Mouse (Mus musculus) G1E (cell line): ENCODE data around the gene Zfp605. TPM values are rescaled to one million over a fixed set of nuclear protein-coding genes. Genes with fewer than 3 reads are reported as not detected.

Source experiments
- ATAC-seq: 2 replicates; pipeline ENCODE4 v1.8.0; 2016; ENCODE audit warnings: mild to moderate bottlenecking; ENCODE audit not compliant: insufficient number of reproducible peaks, poor library complexity, low FRiP score, severe bottlenecking; ENCODE audit errors: extremely low read depth
- DNase-seq: peaks from one replicate; pipeline ENCODE4 v3.0.0; 2012; ENCODE audit warnings: low spot score
- H3K27me3 ChIP-seq: 2 replicates; pipeline ENCODE4 v1.6.1; 2012; ENCODE audit warnings: mild to moderate bottlenecking, low read length, inconsistent platforms; ENCODE audit not compliant: insufficient read depth
- H3K36me3 ChIP-seq: replicated peaks from 2 replicates; pipeline ENCODE3; 2012; ENCODE audit warnings: mild to moderate bottlenecking, inconsistent platforms
- H3K4me1 ChIP-seq: 2 replicates; pipeline ENCODE4 v1.6.1; 2012; ENCODE audit warnings: low read depth, low read length, inconsistent platforms, mixed read lengths; ENCODE audit not compliant: insufficient read depth
- H3K4me3 ChIP-seq: 2 replicates; pipeline ENCODE4 v1.5.1; 2012; ENCODE audit warnings: low read depth, mild to moderate bottlenecking, inconsistent platforms, low read length, moderate library complexity, mixed read lengths
- H3K9me3 ChIP-seq: replicated peaks from 2 replicates; pipeline ENCODE4 v1.6.1; 2012; ENCODE audit warnings: inconsistent platforms
- CTCF ChIP-seq: IDR thresholded peaks from 2 replicates; pipeline ENCODE4 v1.5.1; 2012; ENCODE audit warnings: low read depth, low read length, inconsistent platforms, mixed read lengths
- GATA1 ChIP-seq: IDR thresholded peaks from 2 replicates; pipeline ENCODE4 v1.6.1; 2012; ENCODE audit warnings: borderline replicate concordance, low read length, inconsistent platforms, mixed read lengths
- GATA2 ChIP-seq: IDR thresholded peaks from 2 replicates; pipeline ENCODE4 v1.6.1; 2012; ENCODE audit warnings: low read depth, low read length, inconsistent platforms, borderline replicate concordance
- POLR2AphosphoS5 ChIP-seq: IDR thresholded peaks from 2 replicates; pipeline ENCODE4 v1.6.1; 2012; ENCODE audit warnings: low read depth, low read length, inconsistent platforms; ENCODE audit not compliant: insufficient replicate concordance
- TAL1 ChIP-seq: conservative IDR thresholded peaks from 2 replicates; pipeline ENCODE4 v1.6.1; 2012; ENCODE audit warnings: low read depth, low read length, inconsistent platforms, mixed read lengths
- polyA plus RNA-seq: library from polyadenylated mRNA; stranded (reverse); fragments of >175 nt; gene quantifications from 2 replicates; pipeline ENCODE4 v1.2.3, GENCODE M21; 2012
- total RNA-seq, 2 experiments: library from RNA; stranded (forward) in 1 of 2; stranded (reverse) in 1 of 2; fragments of 200-1000 nt in 1 of 2; fragments of >200 nt in 1 of 2; fragmentation: Nextera tagmentation in 1 of 2; gene quantifications; 2 replicates each; pipeline ENCODE4 v1.2.3; 2014 to 2017

Zfp605 gene
- total and polyA plus RNA-seq, 3 experiments: 0.24 to 12.1 (median 8.2) TPM

DNA sequence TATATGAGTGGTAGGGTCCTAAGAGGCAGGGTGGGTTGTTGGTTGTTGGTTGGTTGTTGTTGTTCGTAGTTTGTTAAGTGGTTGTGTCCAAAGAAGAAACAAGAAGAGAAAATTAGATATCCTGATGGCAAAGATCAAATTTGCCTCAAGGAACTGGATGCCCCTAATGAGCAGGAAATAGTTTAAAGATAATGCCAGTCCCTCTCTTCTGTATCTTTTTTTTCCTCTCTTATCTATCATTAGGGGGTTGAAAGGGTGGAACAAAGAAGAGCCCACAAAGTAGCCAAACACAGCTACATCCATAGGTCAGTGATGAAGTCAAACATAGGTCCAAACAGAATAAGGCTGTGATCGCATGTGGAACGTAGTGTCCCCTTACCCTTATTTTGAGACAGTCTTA lies 29.4 kb downstream of the Zfp605 start:
- Histone ChIP-seq H3K27me3 (no peaks in the 10 kb centered on the region), H3K4me3 (no peak overlapping the region), H3K4me1 (peaks cover 22% of the 10 kb centered on the region), H3K9me3 (peaks cover 5% of the 10 kb centered on the region), H3K36me3 (peaks cover 60% of the 10 kb centered on the region)
- ATAC-seq (no peak), DNase-seq (no peak)
- TF ChIP-seq TAL1 (no peak), GATA1 (no peak), GATA2 (no peak)

DNA sequence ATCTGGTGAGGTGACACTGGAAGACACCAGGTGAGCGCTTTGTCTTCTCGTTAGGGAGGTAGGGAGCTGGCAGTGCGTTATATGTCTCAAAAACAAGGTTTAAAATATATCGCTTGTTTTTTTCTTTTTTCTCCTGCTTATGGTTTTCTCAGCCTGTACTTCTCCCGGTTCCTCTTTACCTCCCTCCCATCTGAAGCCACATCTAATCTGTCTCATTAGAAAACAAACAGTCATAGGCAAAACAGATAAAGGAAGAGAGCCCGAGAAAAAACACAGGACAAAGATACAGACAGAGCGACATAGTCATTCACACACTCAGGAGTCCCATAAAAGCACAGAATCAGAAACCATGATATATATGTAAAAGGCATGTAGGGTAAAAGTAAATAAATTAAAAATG lies 30.5 kb downstream of the Zfp605 start:
- no peak for DNase-seq
- ATAC-seq: no peak
- Histone ChIP-seq H3K9me3 (no peaks in the 10 kb centered on the region), H3K36me3 (peaks cover 70% of the 10 kb centered on the region), H3K4me3 (no peak overlapping the region), H3K27me3 (no peaks in the 10 kb centered on the region), H3K4me1 (peaks cover 20% of the 10 kb centered on the region)
- TF ChIP-seq GATA1 (no peak), POLR2AphosphoS5 (no peak), GATA2 (no peak), CTCF (no peak), TAL1 (no peak)

DNA sequence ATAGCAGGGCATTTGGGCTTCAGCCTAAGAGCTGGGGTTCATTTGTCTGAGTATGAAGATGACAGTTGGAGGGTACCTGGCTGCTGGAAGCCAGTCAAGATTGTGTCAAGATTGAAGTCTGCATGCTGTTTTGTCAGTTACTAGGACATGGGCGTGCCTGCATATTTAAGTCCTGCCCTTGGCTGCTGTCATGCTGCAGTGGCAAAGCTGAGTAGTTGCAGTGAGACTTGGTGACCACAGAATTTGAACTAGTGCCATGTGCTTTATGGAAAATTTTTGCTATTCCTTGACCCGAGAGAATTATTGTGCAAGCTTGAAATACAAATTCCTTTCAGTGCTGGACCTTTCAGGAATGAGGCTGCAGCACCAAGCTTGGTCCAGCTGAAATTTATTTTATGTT lies 32.4 kb downstream of the Zfp605 start:
- Histone ChIP-seq H3K36me3 (peaks cover 85% of the 10 kb centered on the region), H3K4me1 (peaks cover 12% of the 10 kb centered on the region)
- no peak for ATAC-seq

DNA sequence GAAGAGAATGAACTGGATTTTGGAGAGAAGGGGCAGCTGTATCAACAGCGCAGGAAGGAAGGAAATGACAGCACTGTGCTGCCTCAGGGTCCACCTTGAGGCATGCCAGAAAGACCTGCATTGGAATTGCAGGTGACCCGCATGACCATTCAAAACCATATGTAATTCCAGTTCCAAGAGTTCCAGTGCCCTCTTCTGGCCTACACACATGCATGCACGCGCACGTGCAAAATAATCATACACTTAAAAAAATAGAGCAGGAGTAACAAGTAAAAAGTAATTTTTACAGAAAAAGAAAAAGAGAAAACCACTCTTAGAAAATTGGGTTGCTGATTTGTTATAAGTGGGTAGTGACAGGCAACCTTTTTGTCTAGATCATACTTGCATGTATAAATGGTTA lies 33.1 kb downstream of the Zfp605 start:
- Histone ChIP-seq H3K9me3 (no peaks in the 10 kb centered on the region), H3K4me3 (no peak overlapping the region), H3K4me1 (peaks cover 7% of the 10 kb centered on the region; the same call in 1 of the 2 replicates), H3K36me3 (peaks cover 86% of the 10 kb centered on the region), H3K27me3 (no peaks in the 10 kb centered on the region)
- ATAC-seq: no peak
- no peak for TF ChIP-seq CTCF
- no peak for TF ChIP-seq GATA2
- no peak for TF ChIP-seq TAL1
- TF ChIP-seq POLR2AphosphoS5: no peak
- TF ChIP-seq GATA1: no peak
- no peak for DNase-seq

More for the DNA sequence above, 32.4 kb downstream of the Zfp605 start:
- no peak overlapping the region for H3K4me3 ChIP-seq
- DNase-seq: no peak
- TF ChIP-seq GATA1 (no peak), POLR2AphosphoS5 (no peak), CTCF (no peak), GATA2 (no peak), TAL1 (no peak)
- no peaks in the 10 kb centered on the region for H3K27me3 ChIP-seq
- H3K9me3 ChIP-seq: no peaks in the 10 kb centered on the region

DNA sequence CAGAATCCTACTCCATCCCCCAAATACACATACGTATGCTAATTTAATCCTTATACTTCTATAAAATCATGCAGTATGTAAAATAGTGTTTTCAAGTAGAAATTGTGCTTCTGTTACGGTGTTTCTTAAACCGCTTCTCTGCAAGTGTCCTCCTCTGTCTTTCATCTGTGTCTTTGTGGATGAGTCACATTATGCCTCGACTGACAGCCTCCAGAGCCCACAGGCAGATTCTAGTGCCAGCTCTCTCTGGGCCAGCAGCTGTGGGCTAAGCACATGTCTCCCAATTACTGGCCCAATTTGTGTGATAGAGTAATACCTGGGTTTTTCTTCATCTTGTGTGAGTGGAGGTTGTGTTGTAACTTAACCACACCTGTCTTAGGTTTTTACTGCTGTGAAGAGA lies 59.5 kb downstream of the Zfp605 start:
- Histone ChIP-seq H3K9me3 (no peaks in the 10 kb centered on the region), H3K4me1 (peaks cover 9% of the 10 kb centered on the region; the same call in 1 of the 2 replicates), H3K27me3 (no peaks in the 10 kb centered on the region), H3K4me3 (no peak overlapping the region), H3K36me3 (peaks cover 80% of the 10 kb centered on the region)
- TF ChIP-seq POLR2AphosphoS5 (no peak), CTCF (no peak), GATA2 (no peak)
- DNase-seq (no peak), ATAC-seq (no peak)

DNA sequence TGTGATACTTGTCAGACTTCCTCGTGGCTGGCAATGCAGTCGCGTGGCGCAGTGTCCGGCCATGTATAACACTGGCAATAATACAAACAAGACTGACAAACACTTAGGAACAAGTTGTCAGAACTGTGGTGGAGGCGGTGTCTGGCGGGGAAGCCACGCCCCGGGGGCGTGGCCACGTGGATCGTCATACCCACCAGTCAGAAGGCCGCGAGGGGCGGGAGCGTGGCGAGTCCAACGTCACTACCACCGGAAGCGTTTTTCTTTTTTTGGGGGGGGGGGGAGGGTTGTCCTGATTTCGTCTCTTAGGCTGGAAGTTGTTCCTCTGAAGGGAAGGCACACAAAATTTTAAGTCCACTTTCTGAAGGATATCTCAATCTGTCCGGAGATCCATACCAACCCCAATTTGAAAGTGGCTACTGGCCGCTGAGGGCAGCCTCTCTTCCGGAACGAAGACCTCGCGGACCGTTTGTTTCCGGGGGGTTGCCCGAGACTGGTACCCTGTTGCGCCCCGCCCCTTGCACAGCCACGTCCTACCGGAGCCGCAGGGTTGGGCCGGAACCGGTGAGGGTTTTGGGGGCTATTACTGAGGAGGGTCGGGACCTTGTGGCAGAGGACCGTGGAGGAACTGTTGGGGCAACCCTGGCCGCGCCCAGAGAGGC lies 66.6 kb downstream of the Zfp605 start, which contains the start of gene Golga3:
Gene Golga3, plus strand, starts transcription at position 340 of the 659 bp plus-strand sequence.
- Histone ChIP-seq H3K36me3 (peaks cover 32% of the 10 kb centered on the region), H3K27me3 (no peaks in the 10 kb centered on the region), H3K4me1 (peaks cover 29% of the 10 kb centered on the region), H3K4me3 (peak within 1 kb of the TSS; percentile 91), H3K9me3 (no peaks in the 10 kb centered on the region)
- ATAC-seq (peak; percentile 97), DNase-seq (peak; percentile 85)
- TF ChIP-seq TAL1 (no peak), GATA2 (no peak), POLR2AphosphoS5 (no peak), GATA1 (no peak), CTCF (no peak)

DNA sequence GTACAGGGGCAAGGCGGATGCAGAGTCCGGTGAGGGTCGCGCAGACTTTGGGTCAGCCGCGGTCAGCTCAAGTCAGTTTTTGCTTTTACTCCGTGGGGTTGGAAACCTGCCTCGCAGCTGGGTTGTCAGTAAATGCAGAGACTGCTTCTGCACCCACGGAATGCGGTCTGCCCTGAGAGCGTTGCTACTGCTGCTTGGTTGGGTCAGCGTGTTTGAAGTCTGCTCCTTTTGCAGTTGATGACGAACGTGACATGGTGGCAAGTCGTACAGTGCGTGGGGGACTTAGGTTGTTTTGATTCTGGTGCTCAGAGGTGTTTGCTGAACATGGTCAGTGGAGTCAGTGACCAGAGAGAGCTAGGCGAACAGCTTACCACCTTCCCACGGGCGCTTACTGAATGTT lies 67.1 kb downstream of the Zfp605 start:
- Histone ChIP-seq H3K4me1 (peaks cover 29% of the 10 kb centered on the region), H3K9me3 (no peaks in the 10 kb centered on the region), H3K36me3 (peaks cover 33% of the 10 kb centered on the region), H3K4me3 (peak overlapping the region; percentile 91), H3K27me3 (no peaks in the 10 kb centered on the region)
- ATAC-seq (no peak), DNase-seq (peak; percentile 4)
- TF ChIP-seq CTCF (no peak), TAL1 (no peak), GATA2 (no peak), GATA1 (no peak), POLR2AphosphoS5 (no peak)
